Mouse (Mus musculus) limb, embryonic 13.5 days (tissue): ENCODE data around the gene Fcgrt. TPM values are rescaled to one million over a fixed set of nuclear protein-coding genes. Genes with fewer than 3 reads are reported as not detected.

Experiments used
- ATAC-seq: fragments of 200-750 bp; cut with Nextera tagmentation; 2 replicates; pipeline ENCODE4 v1.8.0; 2017; ENCODE audit warnings: low read depth, moderate number of reproducible peaks, moderate TSS enrichment; ENCODE audit not compliant: low FRiP score
- H3K27ac ChIP-seq: fragments of 300-500 bp; sonication (generic); 2 replicates; pipeline ENCODE4 v1.5.1; 2015; ENCODE audit warnings: inconsistent platforms, mild to moderate bottlenecking, moderate library complexity
- H3K27me3 ChIP-seq: fragments of 300-500 bp; sonication (generic); 2 replicates; pipeline ENCODE4 v1.6.1; 2015; ENCODE audit warnings: mild to moderate bottlenecking, inconsistent platforms
- H3K36me3 ChIP-seq: fragments of 300-500 bp; sonication (generic); 2 replicates; pipeline ENCODE4 v1.6.1; 2015; ENCODE audit warnings: inconsistent platforms, mild to moderate bottlenecking, moderate library complexity
- H3K4me1 ChIP-seq: fragments of 300-500 bp; sonication (generic); 2 replicates; pipeline ENCODE4 v1.6.1; 2015; ENCODE audit warnings: inconsistent platforms
- H3K4me2 ChIP-seq: fragments of 300-500 bp; sonication (generic); replicated peaks from 2 replicates; pipeline ENCODE4 v1.6.1; 2015; ENCODE audit warnings: inconsistent platforms, mild to moderate bottlenecking, moderate library complexity
- H3K4me3 ChIP-seq: fragments of 300-500 bp; sonication (generic); 2 replicates; pipeline ENCODE4 v1.5.1; 2015; ENCODE audit warnings: moderate library complexity, mild to moderate bottlenecking, inconsistent platforms
- H3K9ac ChIP-seq: fragments of 300-500 bp; sonication (generic); 2 replicates; pipeline ENCODE4 v1.6.1; 2015; ENCODE audit warnings: mild to moderate bottlenecking, inconsistent platforms
- H3K9me3 ChIP-seq: fragments of 300-500 bp; sonication (generic); 2 replicates; pipeline ENCODE4 v1.6.1; 2016; ENCODE audit warnings: inconsistent platforms
- WGBS: fragments of 180-500 bp; shearing (Covaris S2); methylation state at CpG from one replicate; pipeline ENCODE4 v1.1.7; 2015; 5-methylcytosine and 5-hydroxymethylcytosine counted together
- polyA plus RNA-seq: library from polyadenylated mRNA; unstranded; fragments of >200 nt; fragmentation: Nextera tagmentation; extraction: Ambion mirVana; gene quantifications from 2 replicates; pipeline ENCODE4 v1.2.1, GENCODE M21; 2015

Fcgrt gene
- polyA plus RNA-seq, 1 experiment from 2014 or later, result 44.0 TPM

- Histone ChIP-seq H3K9me3 (no peaks in the 10 kb centered on the region), H3K4me1 (peaks cover 28% of the 10 kb centered on the region), H3K4me3 (no peak overlapping the region), H3K27me3 (no peaks in the 10 kb centered on the region), H3K4me2 (no peak overlapping the region), H3K36me3 (peaks cover 9% of the 10 kb centered on the region), H3K27ac (no peak overlapping the region), H3K9ac (no peak overlapping the region)
- 74% methylated on average over 10 of the region's 10 CpGs for WGBS
- no peak for ATAC-seq
Observed at GRCm38 (mm10) chr7:45058607-45059571, 44.8 kb downstream of the Fcgrt start.

GRCm38 (mm10) chr7:45056972-45057348 is 46.7 kb downstream of the Fcgrt start:
- H3K9me3 ChIP-seq, result no peaks in the 10 kb centered on the region
- H3K27me3 ChIP-seq, result no peaks in the 10 kb centered on the region
- H3K27ac ChIP-seq, result no peak overlapping the region
- no peak for ATAC-seq
- peaks cover 9% of the 10 kb centered on the region for H3K36me3 ChIP-seq
- H3K4me3 ChIP-seq, result no peak overlapping the region
- H3K4me1 ChIP-seq, result peaks cover 21% of the 10 kb centered on the region
- H3K4me2 ChIP-seq, result no peak overlapping the region
- H3K9ac ChIP-seq, result 0 out of 2 replicates have a peak overlapping the region, but pooled peaks have one; percentile 26

- peaks cover 9% of the 10 kb centered on the region for H3K36me3 ChIP-seq
- peak overlapping the region; percentile 26; the same call in 1 of the 2 replicates for H3K9ac ChIP-seq
- peaks cover 21% of the 10 kb centered on the region for H3K4me1 ChIP-seq
- no peak overlapping the region for H3K27ac ChIP-seq
- no peak overlapping the region for H3K4me2 ChIP-seq
- ATAC-seq, result no peak
- H3K9me3 ChIP-seq, result no peaks in the 10 kb centered on the region
- WGBS, result 63% methylated on average over 14 of the region's 14 CpGs
- H3K4me3 ChIP-seq, result no peak overlapping the region
- H3K27me3 ChIP-seq, result no peaks in the 10 kb centered on the region
Observed at GRCm38 (mm10) chr7:45056329-45056971, 47.2 kb downstream of the Fcgrt start.

GRCm38 (mm10) chr7:45053931-45054510 is 49.6 kb downstream of the Fcgrt start:
- Histone ChIP-seq H3K36me3 (peaks cover 23% of the 10 kb centered on the region), H3K4me2 (peak overlapping the region; percentile 97), H3K27me3 (no peaks in the 10 kb centered on the region), H3K4me1 (peaks cover 25% of the 10 kb centered on the region), H3K4me3 (peak overlapping the region; percentile 84), H3K27ac (peak overlapping the region; percentile 99), H3K9me3 (no peaks in the 10 kb centered on the region), H3K9ac (peak overlapping the region; percentile 87)
- ATAC-seq, result peak; percentile 94
- under 1% methylated on average over 33 of the region's 33 CpGs for WGBS

GRCm38 (mm10) chr7:45053117-45053930 is 50.3 kb downstream of the Fcgrt start:
- under 1% methylated on average over 34 of the region's 59 CpGs for WGBS
- peak; percentile 57 for ATAC-seq

GRCm38 (mm10) chr7:45052862-45053116 is 50.9 kb downstream of the Fcgrt start, which contains the start of gene Prr12:
TSS of gene Prr12 (minus strand) at chr7:45052881.
- H3K9ac ChIP-seq, result peak within 1 kb of the TSS; percentile 87
- peak within 1 kb of the TSS; percentile 97 for H3K4me2 ChIP-seq
- peaks cover 24% of the 10 kb centered on the region for H3K4me1 ChIP-seq
- no peaks in the 10 kb centered on the region for H3K27me3 ChIP-seq
- H3K36me3 ChIP-seq, result peaks cover 30% of the 10 kb centered on the region
- peak within 1 kb of the TSS; percentile 99 for H3K27ac ChIP-seq
- peak within 1 kb of the TSS; percentile 84 for H3K4me3 ChIP-seq
- H3K9me3 ChIP-seq, result no peaks in the 10 kb centered on the region
- 7% methylated on average over 8 of the region's 18 CpGs for WGBS
- no peak for ATAC-seq

More at GRCm38 (mm10) chr7:45053117-45053930, 50.3 kb downstream of the Fcgrt start:
- H3K9me3 ChIP-seq, result no peaks in the 10 kb centered on the region
- H3K4me1 ChIP-seq, result peaks cover 24% of the 10 kb centered on the region
- peak overlapping the region; percentile 97 for H3K4me2 ChIP-seq
- H3K4me3 ChIP-seq, result peak overlapping the region; percentile 84
- peaks cover 24% of the 10 kb centered on the region for H3K36me3 ChIP-seq
- no peaks in the 10 kb centered on the region for H3K27me3 ChIP-seq
- peak overlapping the region; percentile 99 for H3K27ac ChIP-seq
- peak overlapping the region; percentile 87 for H3K9ac ChIP-seq

GRCm38 (mm10) chr7:45052181-45052861 is 51.3 kb downstream of the Fcgrt start:
- Histone ChIP-seq H3K4me2 (peak overlapping the region; percentile 97), H3K27me3 (no peaks in the 10 kb centered on the region), H3K4me3 (peak overlapping the region; percentile 84), H3K4me1 (peaks cover 24% of the 10 kb centered on the region), H3K36me3 (peaks cover 35% of the 10 kb centered on the region), H3K27ac (peak overlapping the region; percentile 99), H3K9ac (peak overlapping the region; percentile 87), H3K9me3 (no peaks in the 10 kb centered on the region)
- under 1% methylated on average over 38 of the region's 38 CpGs for WGBS
- ATAC-seq, result no peak

- Histone ChIP-seq H3K4me2 (peak overlapping the region; percentile 97), H3K4me1 (peaks cover 24% of the 10 kb centered on the region), H3K36me3 (peaks cover 42% of the 10 kb centered on the region), H3K9me3 (no peaks in the 10 kb centered on the region), H3K27ac (peak overlapping the region; percentile 99), H3K4me3 (peak overlapping the region; percentile 84), H3K9ac (peak overlapping the region; percentile 87), H3K27me3 (no peaks in the 10 kb centered on the region)
- ATAC-seq, result no peak
- 2% methylated on average over 13 of the region's 13 CpGs for WGBS
Observed at GRCm38 (mm10) chr7:45051601-45051974, 52.1 kb downstream of the Fcgrt start.

GRCm38 (mm10) chr7:45050945-45051600 is 52.6 kb downstream of the Fcgrt start:
- Histone ChIP-seq H3K4me3 (peak overlapping the region; percentile 84), H3K9ac (peak overlapping the region; percentile 87), H3K27ac (peak overlapping the region; percentile 99), H3K9me3 (no peaks in the 10 kb centered on the region), H3K36me3 (peaks cover 47% of the 10 kb centered on the region), H3K27me3 (no peaks in the 10 kb centered on the region), H3K4me2 (peak overlapping the region; percentile 97), H3K4me1 (peaks cover 24% of the 10 kb centered on the region)
- WGBS, result 3% methylated on average over 16 of the region's 16 CpGs
- ATAC-seq, result peak; percentile 42

GRCm38 (mm10) chr7:45048923-45049657 is 54.6 kb downstream of the Fcgrt start:
- ATAC-seq, result no peak
- no peak overlapping the region for H3K4me3 ChIP-seq
- H3K27me3 ChIP-seq, result no peaks in the 10 kb centered on the region
- H3K36me3 ChIP-seq, result peaks cover 67% of the 10 kb centered on the region
- no peak overlapping the region for H3K9ac ChIP-seq
- no peaks in the 10 kb centered on the region for H3K9me3 ChIP-seq
- no peak overlapping the region for H3K27ac ChIP-seq
- H3K4me2 ChIP-seq, result no peak overlapping the region
- H3K4me1 ChIP-seq, result peaks cover 19% of the 10 kb centered on the region
- 88% methylated on average over 23 of the region's 23 CpGs for WGBS
